Mouse (Mus musculus) brain, embryonic 14.5 days (tissue): Measurements from ENCODE around the gene Tmco4.

ENCODE experiments used
- CTCF ChIP-seq: fragments of 200-500 bp; IDR thresholded peaks from 2 replicates; pipeline ENCODE4 v1.5.1; 2012; ENCODE audit warnings: inconsistent platforms, mild to moderate bottlenecking, moderate library complexity, borderline replicate concordance; ENCODE audit not compliant: insufficient read depth, insufficient read length; ENCODE audit errors: extremely low read depth
- POLR2A ChIP-seq: fragments of 200-500 bp; IDR thresholded peaks from 2 replicates; pipeline ENCODE4 v1.6.1; 2012; ENCODE audit warnings: mild to moderate bottlenecking, inconsistent platforms, borderline replicate concordance; ENCODE audit not compliant: poor library complexity, insufficient read depth, insufficient read length, severe bottlenecking; ENCODE audit errors: extremely low read depth

- TF ChIP-seq CTCF (no peak), POLR2A (no peak)
Measured at GRCm38 (mm10) chr4:139074060-139074459, 101.4 kb downstream of the Tmco4 start.
